Mouse (Mus musculus) kidney, adult 11 months (tissue): ENCODE data around the gene Prss27.

Experiments
- DNase-seq: peaks from one replicate; pipeline ENCODE4 v3.0.0; 2022

Gene Prss27

GRCm38 (mm10) chr17:24037844-24038243, at the start of gene Prss27:
Gene Prss27, plus strand, starts transcription at chr17:24038144.
- DNase-seq, result no peak

- DNase-seq, result no peak
Measured at GRCm38 (mm10) chr17:23989802-23990201, 48.1 kb upstream of the Prss27 start.

- DNase-seq, result peak; percentile 80
Measured at GRCm38 (mm10) chr17:23992789-23993553, 45.0 kb upstream of the Prss27 start.

GRCm38 (mm10) chr17:23993559-23994428, 44.1 kb upstream of the Prss27 start:
- peak; percentile 87 for DNase-seq

- no peak for DNase-seq
Measured at GRCm38 (mm10) chr17:23994667-23995066, 43.3 kb upstream of the Prss27 start.

GRCm38 (mm10) chr17:23995421-23995820, 42.5 kb upstream of the Prss27 start:
- no peak for DNase-seq

GRCm38 (mm10) chr17:23997901-23998300, 40.0 kb upstream of the Prss27 start, which contains the start of gene Prss22:
Gene Prss22, minus strand, starts transcription at chr17:23998100.
- no peak for DNase-seq

- DNase-seq, result no peak
Measured at GRCm38 (mm10) chr17:23998383-23998782, 39.6 kb upstream of the Prss27 start.

GRCm38 (mm10) chr17:24000404-24000803, 37.5 kb upstream of the Prss27 start:
- no peak for DNase-seq

- no peak for DNase-seq
Measured at GRCm38 (mm10) chr17:24004071-24004665, 33.8 kb upstream of the Prss27 start.

GRCm38 (mm10) chr17:24005049-24005448, 32.9 kb upstream of the Prss27 start:
- DNase-seq, result no peak

GRCm38 (mm10) chr17:24006930-24007329, 31.0 kb upstream of the Prss27 start:
- no peak for DNase-seq

- DNase-seq, result no peak
Measured at GRCm38 (mm10) chr17:24007391-24007790, 30.6 kb upstream of the Prss27 start.

GRCm38 (mm10) chr17:24008105-24008504, 29.8 kb upstream of the Prss27 start:
- DNase-seq, result no peak

GRCm38 (mm10) chr17:24009617-24010016, 28.3 kb upstream of the Prss27 start:
- DNase-seq, result no peak

GRCm38 (mm10) chr17:24012921-24013320, 25.0 kb upstream of the Prss27 start:
- no peak for DNase-seq

GRCm38 (mm10) chr17:24014433-24014965, 23.4 kb upstream of the Prss27 start:
- DNase-seq, result no peak

- no peak for DNase-seq
Measured at GRCm38 (mm10) chr17:24015727-24016126, 22.2 kb upstream of the Prss27 start.

GRCm38 (mm10) chr17:24020696-24021095, 17.2 kb upstream of the Prss27 start:
- DNase-seq, result no peak

GRCm38 (mm10) chr17:24021375-24022199, 16.4 kb upstream of the Prss27 start:
- no peak for DNase-seq

GRCm38 (mm10) chr17:24029477-24029876, 8.5 kb upstream of the Prss27 start:
- DNase-seq, result no peak

- no peak for DNase-seq
Measured at GRCm38 (mm10) chr17:24030551-24030950, 7.4 kb upstream of the Prss27 start.
